Mouse (Mus musculus) limb, embryonic 12.5 days (tissue): Measurements from ENCODE around the gene Prepl. TPM values are rescaled to one million over a fixed set of nuclear protein-coding genes. Genes with fewer than 3 reads are reported as not detected.

Source experiments
- ATAC-seq: fragments of 200-750 bp; cut with Nextera tagmentation; 2 replicates; pipeline ENCODE4 v1.8.0; 2017; ENCODE audit warnings: low read depth, moderate TSS enrichment; ENCODE audit not compliant: insufficient number of reproducible peaks, insufficient read depth, low FRiP score, low TSS enrichment
- H3K27ac ChIP-seq: fragments of 300-500 bp; sonication (generic); 2 replicates; pipeline ENCODE4 v1.5.1; 2016; ENCODE audit warnings: mild to moderate bottlenecking, moderate library complexity
- H3K27me3 ChIP-seq: fragments of 300-500 bp; sonication (generic); 2 replicates; pipeline ENCODE4 v1.6.1; 2016; ENCODE audit warnings: mild to moderate bottlenecking, moderate library complexity
- H3K36me3 ChIP-seq: fragments of 300-500 bp; sonication (generic); 2 replicates; pipeline ENCODE4 v1.6.1; 2016; ENCODE audit warnings: mild to moderate bottlenecking, moderate library complexity
- H3K4me1 ChIP-seq: fragments of 300-500 bp; sonication (generic); replicated peaks from 2 replicates; pipeline ENCODE4 v1.6.1; 2016
- H3K4me2 ChIP-seq: fragments of 300-500 bp; sonication (generic); 2 replicates; pipeline ENCODE4 v1.6.1; 2016; ENCODE audit warnings: mild to moderate bottlenecking, moderate library complexity
- H3K4me3 ChIP-seq: fragments of 300-500 bp; sonication (generic); replicated peaks from 2 replicates; pipeline ENCODE4 v1.5.1; 2016; ENCODE audit warnings: mild to moderate bottlenecking
- H3K9ac ChIP-seq: fragments of 300-500 bp; sonication (generic); replicated peaks from 2 replicates; pipeline ENCODE4 v1.6.1; 2016; ENCODE audit warnings: mild to moderate bottlenecking, moderate library complexity
- H3K9me3 ChIP-seq: fragments of 300-500 bp; sonication (generic); 2 replicates; pipeline ENCODE4 v1.6.1; 2016; ENCODE audit warnings: mild to moderate bottlenecking, moderate library complexity
- WGBS: fragments of 180-500 bp; shearing (Covaris S2); methylation state at CpG from one replicate; pipeline ENCODE4 v1.1.7; 2016; 5-methylcytosine and 5-hydroxymethylcytosine counted together
- polyA plus RNA-seq: library from polyadenylated mRNA; unstranded; fragments of >200 nt; fragmentation: Nextera tagmentation; extraction: Ambion mirVana; gene quantifications from 2 replicates; pipeline ENCODE4 v1.2.1, GENCODE M21; 2016

The Prepl gene
- polyA plus RNA-seq, 1 experiment from 2014 or later: 28.7 TPM

GRCm38 (mm10) chr17:85070658-85071057, 19.4 kb downstream of the Prepl start:
- ATAC-seq: no peak
- Histone ChIP-seq H3K4me2 (no peak overlapping the region), H3K4me3 (no peak overlapping the region), H3K27me3 (no peaks in the 10 kb centered on the region), H3K9ac (no peak overlapping the region), H3K27ac (no peak overlapping the region), H3K36me3 (peaks cover 70% of the 10 kb centered on the region), H3K4me1 (peaks cover 5% of the 10 kb centered on the region), H3K9me3 (no peaks in the 10 kb centered on the region)
- WGBS: 70% methylated on average over 6 of the region's 6 CpGs

DNA sequence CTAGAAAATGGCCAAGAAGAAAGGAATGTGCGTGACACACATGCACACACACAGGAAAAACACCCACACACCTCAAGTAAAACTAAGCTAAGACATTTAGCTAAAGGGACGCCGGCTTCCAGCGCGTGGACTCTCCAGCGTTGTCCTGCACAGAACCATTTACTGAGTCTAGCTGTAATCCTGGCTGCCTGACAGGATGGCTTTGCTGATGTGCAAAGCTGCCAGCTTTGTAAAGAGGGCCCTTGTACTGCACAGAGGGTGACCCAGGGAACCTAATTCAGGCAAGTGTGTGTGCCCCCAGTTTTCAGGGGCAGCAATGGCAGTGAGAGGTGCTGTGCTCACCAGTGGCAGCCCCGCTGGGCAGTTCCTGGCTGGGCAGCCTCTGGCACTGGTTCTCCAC, 22.7 kb downstream of the Prepl start:
- peaks cover 1% of the 10 kb centered on the region for H3K4me1 ChIP-seq
- H3K4me3 ChIP-seq: no peak overlapping the region
- no peaks in the 10 kb centered on the region for H3K27me3 ChIP-seq
- no peak overlapping the region for H3K4me2 ChIP-seq
- no peaks in the 10 kb centered on the region for H3K9me3 ChIP-seq
- no peak for ATAC-seq
- peaks cover 91% of the 10 kb centered on the region for H3K36me3 ChIP-seq
- H3K27ac ChIP-seq: no peak overlapping the region
- WGBS: 96% methylated on average over 7 of the region's 7 CpGs
- H3K9ac ChIP-seq: no peak overlapping the region

DNA sequence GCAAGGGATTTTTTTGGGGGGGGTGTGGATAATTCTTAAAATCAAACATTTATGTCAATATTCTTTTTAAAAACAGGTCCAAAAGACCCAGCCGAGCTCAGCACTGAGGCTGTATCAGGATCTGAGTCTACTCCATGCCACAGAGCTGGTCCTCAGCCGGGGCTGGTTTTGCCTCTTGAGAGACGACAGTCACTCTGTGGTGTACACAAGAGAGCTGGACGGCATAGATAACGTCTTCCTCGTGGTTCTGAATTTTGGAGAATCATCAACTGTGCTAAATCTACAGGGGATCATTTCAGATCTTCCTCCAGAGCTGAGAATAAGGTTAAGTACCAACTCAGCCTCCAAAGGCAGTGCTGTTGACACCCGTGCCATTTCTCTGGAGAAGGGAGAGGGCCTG, 26.5 kb downstream of the Prepl start:
- Histone ChIP-seq H3K9me3 (no peaks in the 10 kb centered on the region), H3K4me1 (no peaks in the 10 kb centered on the region), H3K9ac (no peak overlapping the region), H3K27me3 (no peaks in the 10 kb centered on the region), H3K4me2 (no peak overlapping the region), H3K27ac (no peak overlapping the region), H3K36me3 (peaks cover 59% of the 10 kb centered on the region), H3K4me3 (no peak overlapping the region)
- ATAC-seq: no peak
- 93% methylated on average over 7 of the region's 7 CpGs for WGBS

GRCm38 (mm10) chr17:85059136-85059535, 30.9 kb downstream of the Prepl start:
- H3K4me3 ChIP-seq: no peak overlapping the region
- 91% methylated on average over 6 of the region's 6 CpGs for WGBS
- H3K36me3 ChIP-seq: peaks cover 19% of the 10 kb centered on the region
- H3K4me1 ChIP-seq: no peaks in the 10 kb centered on the region
- H3K27me3 ChIP-seq: no peaks in the 10 kb centered on the region
- H3K9ac ChIP-seq: no peak overlapping the region
- no peaks in the 10 kb centered on the region for H3K9me3 ChIP-seq
- no peak overlapping the region for H3K4me2 ChIP-seq
- H3K27ac ChIP-seq: no peak overlapping the region
- no peak for ATAC-seq

GRCm38 (mm10) chr17:85058276-85058675, 31.8 kb downstream of the Prepl start:
- no peak for ATAC-seq
- Histone ChIP-seq H3K27ac (no peak overlapping the region), H3K9me3 (no peaks in the 10 kb centered on the region), H3K4me3 (no peak overlapping the region), H3K9ac (no peak overlapping the region), H3K4me2 (no peak overlapping the region), H3K36me3 (peaks cover 11% of the 10 kb centered on the region), H3K27me3 (no peaks in the 10 kb centered on the region), H3K4me1 (no peaks in the 10 kb centered on the region)
- WGBS: 86% methylated on average over 7 of the region's 7 CpGs

DNA sequence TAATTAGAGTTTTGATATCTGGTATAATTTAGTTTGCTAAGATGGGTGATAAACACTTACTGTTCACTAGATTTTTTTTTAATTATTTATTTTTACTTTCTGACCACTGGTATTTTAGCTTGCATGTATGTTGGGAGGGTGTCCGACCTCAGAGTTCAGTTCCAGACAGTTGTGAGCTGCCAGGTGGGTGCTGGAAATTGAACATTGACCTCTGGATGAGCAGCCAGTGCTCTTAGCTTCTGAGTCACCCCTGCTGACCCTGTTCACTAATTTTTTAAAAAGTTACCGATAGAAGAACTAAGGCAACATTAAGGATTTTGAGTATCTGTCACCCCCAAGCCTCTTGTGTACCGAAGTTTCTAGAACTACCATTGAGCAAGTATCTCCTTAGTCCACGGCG, 41.7 kb downstream of the Prepl start:
- ATAC-seq: no peak
- H3K4me3 ChIP-seq: no peak overlapping the region
- no peak overlapping the region for H3K27ac ChIP-seq
- H3K36me3 ChIP-seq: no peaks in the 10 kb centered on the region
- no peaks in the 10 kb centered on the region for H3K4me1 ChIP-seq
- no peaks in the 10 kb centered on the region for H3K27me3 ChIP-seq
- H3K4me2 ChIP-seq: no peak overlapping the region
- 93% methylated on average over 5 of the region's 5 CpGs for WGBS
- H3K9ac ChIP-seq: no peak overlapping the region
- H3K9me3 ChIP-seq: no peaks in the 10 kb centered on the region

DNA sequence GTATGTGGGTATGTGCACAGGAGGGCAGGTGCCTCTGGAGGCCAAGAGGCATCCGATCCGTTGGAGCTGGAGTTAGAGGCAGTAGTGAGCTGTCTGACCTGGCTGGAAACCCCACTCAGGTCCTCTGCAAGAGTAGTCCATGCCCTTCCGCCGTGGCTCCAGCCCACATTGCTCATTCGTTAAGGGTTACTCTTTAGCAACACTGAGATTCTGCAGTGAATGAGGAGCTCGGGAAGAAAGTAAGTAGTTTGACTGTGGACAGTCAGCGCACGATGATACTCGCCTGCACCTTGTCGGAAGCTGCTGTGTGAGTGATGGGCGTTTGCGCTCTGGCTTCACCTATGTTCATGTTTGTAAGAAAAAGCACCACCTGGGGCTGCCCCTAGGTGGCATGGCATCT, 44.9 kb downstream of the Prepl start:
- H3K27me3 ChIP-seq: no peaks in the 10 kb centered on the region
- no peaks in the 10 kb centered on the region for H3K4me1 ChIP-seq
- no peak for ATAC-seq
- no peaks in the 10 kb centered on the region for H3K9me3 ChIP-seq
- no peak overlapping the region for H3K27ac ChIP-seq
- no peak overlapping the region for H3K4me2 ChIP-seq
- no peaks in the 10 kb centered on the region for H3K36me3 ChIP-seq
- no peak overlapping the region for H3K4me3 ChIP-seq
- 86% methylated on average over 12 of the region's 12 CpGs for WGBS
- no peak overlapping the region for H3K9ac ChIP-seq

- H3K27ac ChIP-seq: no peak overlapping the region
- no peaks in the 10 kb centered on the region for H3K27me3 ChIP-seq
- H3K9me3 ChIP-seq: no peaks in the 10 kb centered on the region
- H3K4me1 ChIP-seq: no peaks in the 10 kb centered on the region
- H3K4me3 ChIP-seq: no peak overlapping the region
- WGBS: 89% methylated on average over 5 of the region's 5 CpGs
- no peaks in the 10 kb centered on the region for H3K36me3 ChIP-seq
- H3K4me2 ChIP-seq: no peak overlapping the region
- H3K9ac ChIP-seq: no peak overlapping the region
- no peak for ATAC-seq
Observed at GRCm38 (mm10) chr17:85044466-85044865, 45.6 kb downstream of the Prepl start.

GRCm38 (mm10) chr17:85043404-85043816, 46.6 kb downstream of the Prepl start:
- Histone ChIP-seq H3K4me3 (no peak overlapping the region), H3K9ac (no peak overlapping the region), H3K27ac (no peak overlapping the region), H3K4me2 (no peak overlapping the region), H3K27me3 (no peaks in the 10 kb centered on the region), H3K9me3 (no peaks in the 10 kb centered on the region), H3K36me3 (no peaks in the 10 kb centered on the region), H3K4me1 (no peaks in the 10 kb centered on the region)
- no peak for ATAC-seq
- 81% methylated on average over 6 of the region's 6 CpGs for WGBS

- ATAC-seq: no peak
- Histone ChIP-seq H3K4me3 (no peak overlapping the region), H3K4me2 (no peak overlapping the region), H3K4me1 (no peaks in the 10 kb centered on the region), H3K9ac (no peak overlapping the region), H3K27ac (no peak overlapping the region), H3K36me3 (no peaks in the 10 kb centered on the region), H3K27me3 (no peaks in the 10 kb centered on the region), H3K9me3 (no peaks in the 10 kb centered on the region)
- WGBS: 87% methylated on average over 6 of the region's 6 CpGs
Observed at GRCm38 (mm10) chr17:85042419-85042818, 47.6 kb downstream of the Prepl start.

- no peak for ATAC-seq
- Histone ChIP-seq H3K4me3 (no peak overlapping the region), H3K9me3 (no peaks in the 10 kb centered on the region), H3K36me3 (no peaks in the 10 kb centered on the region), H3K4me2 (no peak overlapping the region), H3K27ac (no peak overlapping the region), H3K27me3 (no peaks in the 10 kb centered on the region), H3K9ac (no peak overlapping the region), H3K4me1 (no peaks in the 10 kb centered on the region)
- 78% methylated on average over 7 of the region's 7 CpGs for WGBS
Observed at GRCm38 (mm10) chr17:85040913-85041312, 49.1 kb downstream of the Prepl start.

- Histone ChIP-seq H3K4me2 (no peak overlapping the region), H3K9ac (no peak overlapping the region), H3K36me3 (no peaks in the 10 kb centered on the region), H3K4me3 (no peak overlapping the region), H3K9me3 (no peaks in the 10 kb centered on the region), H3K27ac (no peak overlapping the region), H3K27me3 (no peaks in the 10 kb centered on the region), H3K4me1 (no peaks in the 10 kb centered on the region)
- WGBS: 94% methylated on average over 5 of the region's 5 CpGs
- ATAC-seq: no peak
Observed at GRCm38 (mm10) chr17:85038761-85039160, 51.3 kb downstream of the Prepl start.
